Mouse (Mus musculus) layer of hippocampus, adult 11-12 months (tissue): ENCODE measurements at regions not wholly inside any gene's neighbourhood (a gene's known extent, or its start where the extent isn't known, plus 50 kb on each side); places are given as distances from the start of the nearest gene placed in this dataset.

Experiments
- DNase-seq: peaks from one replicate; pipeline ENCODE4 v3.0.0; 2022; ENCODE audit warnings: low spot score

DNA sequence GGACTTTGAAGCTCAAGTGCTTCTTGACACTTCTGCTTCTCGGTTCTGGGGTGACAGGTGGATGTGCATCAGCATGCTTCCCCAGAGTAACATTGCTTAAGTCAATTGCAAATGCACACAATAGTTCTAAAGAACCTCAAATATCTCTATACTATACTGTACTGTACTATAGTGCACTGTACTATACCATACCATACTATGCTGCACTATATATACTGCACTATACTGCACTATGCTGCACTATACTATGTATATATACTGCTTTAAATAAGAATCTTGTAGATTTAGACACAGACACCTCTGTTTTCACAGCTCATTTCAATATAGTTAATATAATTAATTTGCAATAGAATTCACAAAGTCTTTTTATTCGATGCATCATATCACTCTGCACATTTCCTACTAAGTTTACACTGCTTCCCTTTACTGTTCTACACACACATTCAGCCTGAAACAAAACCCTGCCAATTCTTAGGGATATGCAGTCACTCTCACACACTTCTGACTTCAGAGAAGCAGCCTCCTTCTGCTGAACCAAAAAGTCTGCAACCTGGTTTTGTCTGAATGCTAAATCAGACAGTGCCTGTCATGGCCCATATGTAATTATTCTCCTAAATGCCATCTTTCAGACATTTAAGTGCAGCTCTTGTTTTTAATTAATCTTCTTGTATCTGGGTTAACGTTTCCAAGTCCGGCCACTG lies 570.8 kb upstream of the Map3k7 start:
- DNase-seq, result no peak

DNA sequence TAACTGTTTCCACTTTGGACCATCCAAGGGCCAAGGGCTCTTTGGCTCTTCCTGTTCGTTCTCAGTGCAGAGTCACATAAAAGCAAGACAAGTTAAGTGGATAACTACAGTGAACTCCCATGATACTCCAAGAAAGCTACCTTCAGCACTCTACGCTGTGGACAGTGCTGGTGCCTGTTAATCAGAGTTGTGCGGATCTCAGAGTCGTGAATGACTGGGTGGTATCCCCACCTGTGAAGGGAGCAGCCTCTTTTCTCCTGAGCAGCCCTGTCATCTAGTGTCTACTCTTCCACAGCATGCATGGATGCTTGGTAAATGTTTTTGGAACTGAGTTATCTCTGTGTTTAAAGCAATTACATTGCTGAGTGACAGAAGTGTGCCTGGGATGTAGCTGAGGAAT lies 568.4 kb upstream of the Map3k7 start:
- DNase-seq, result no peak

GRCm38 (mm10) chr4:31403976-31404375 lies 559.9 kb upstream of the Map3k7 start:
- no peak for DNase-seq

GRCm38 (mm10) chr4:31404840-31405714 lies 558.8 kb upstream of the Map3k7 start:
- DNase-seq, result no peak

DNA sequence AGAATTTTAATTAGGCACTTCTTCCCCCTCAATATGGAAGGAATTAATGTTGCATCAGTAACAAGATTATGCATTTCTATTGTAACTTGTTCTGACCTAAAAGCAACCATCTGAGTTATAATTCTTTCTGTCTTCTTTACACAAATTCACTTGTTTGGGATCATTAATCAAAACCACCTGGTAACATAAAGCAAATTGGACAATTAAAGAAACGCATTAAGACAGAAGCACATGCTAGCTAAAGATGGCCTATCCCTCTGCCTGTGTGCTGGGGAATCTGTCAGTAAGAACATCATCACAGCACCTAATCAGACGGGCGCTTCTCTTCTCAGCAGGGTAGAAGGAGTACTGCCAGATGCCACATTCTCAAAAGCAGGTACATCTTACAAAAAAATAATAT lies 553.7 kb upstream of the Map3k7 start:
- no peak for DNase-seq

DNA sequence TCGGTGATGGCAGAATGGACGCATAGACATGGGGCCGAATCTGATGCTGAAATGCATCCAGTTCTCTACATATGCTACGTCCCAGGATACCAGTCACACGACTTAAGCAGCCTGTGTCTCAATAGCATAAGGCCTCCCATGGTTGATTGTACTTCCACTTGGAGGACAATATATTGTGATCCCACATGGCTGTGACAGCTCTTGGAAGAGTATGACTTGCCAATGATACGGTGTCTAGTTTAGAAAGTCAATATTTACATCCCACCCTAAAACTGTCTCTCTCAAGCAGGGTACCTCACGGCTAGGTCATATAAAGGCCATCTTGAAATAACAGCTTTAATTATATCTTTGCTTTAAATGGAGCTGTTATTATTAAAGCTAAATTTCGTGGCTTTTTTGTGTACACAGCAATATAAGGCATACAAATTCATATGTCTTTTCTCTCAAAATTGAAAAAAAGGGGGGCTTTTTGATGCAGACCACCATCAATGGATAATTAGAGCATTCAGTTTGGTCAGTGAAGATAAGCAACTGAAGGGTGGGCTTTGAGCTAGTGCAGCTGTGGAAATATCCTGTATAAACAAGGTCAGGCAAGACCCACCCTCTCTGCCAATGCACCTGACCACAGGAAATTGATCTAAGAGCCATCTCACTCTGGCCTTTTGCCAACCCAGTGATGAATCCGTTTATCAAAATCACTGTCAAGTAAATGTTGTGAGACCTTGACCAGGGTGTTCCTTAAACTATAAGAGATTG lies 551.9 kb upstream of the Map3k7 start:
- DNase-seq, result no peak

- DNase-seq, result no peak
Measured at GRCm38 (mm10) chr4:31417161-31417560, 546.7 kb upstream of the Map3k7 start.

GRCm38 (mm10) chr4:31419240-31419639 lies 544.7 kb upstream of the Map3k7 start:
- peak; percentile 65 for DNase-seq

- DNase-seq, result no peak
Measured at GRCm38 (mm10) chr4:31420167-31420566, 543.7 kb upstream of the Map3k7 start.

DNA sequence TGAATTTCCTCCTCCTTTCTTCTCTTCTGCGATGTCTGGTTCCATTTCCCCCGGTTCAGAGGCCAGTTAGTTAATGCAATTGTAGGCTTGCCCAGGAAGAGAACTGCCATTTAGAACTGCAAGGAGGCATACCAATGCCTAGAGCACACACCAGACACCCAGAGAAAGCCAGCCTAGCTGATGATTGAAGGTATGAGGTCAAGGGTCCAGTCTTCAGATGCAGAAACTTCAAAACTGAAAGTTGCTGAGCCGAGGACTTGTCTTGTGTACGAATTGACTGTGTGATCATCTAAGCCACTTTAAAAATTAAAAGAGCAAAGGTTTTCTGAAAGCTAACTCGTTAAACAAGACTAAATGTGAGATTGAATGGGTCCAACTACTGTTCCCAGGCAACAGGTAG lies 542.5 kb upstream of the Map3k7 start:
- DNase-seq, result no peak

DNA sequence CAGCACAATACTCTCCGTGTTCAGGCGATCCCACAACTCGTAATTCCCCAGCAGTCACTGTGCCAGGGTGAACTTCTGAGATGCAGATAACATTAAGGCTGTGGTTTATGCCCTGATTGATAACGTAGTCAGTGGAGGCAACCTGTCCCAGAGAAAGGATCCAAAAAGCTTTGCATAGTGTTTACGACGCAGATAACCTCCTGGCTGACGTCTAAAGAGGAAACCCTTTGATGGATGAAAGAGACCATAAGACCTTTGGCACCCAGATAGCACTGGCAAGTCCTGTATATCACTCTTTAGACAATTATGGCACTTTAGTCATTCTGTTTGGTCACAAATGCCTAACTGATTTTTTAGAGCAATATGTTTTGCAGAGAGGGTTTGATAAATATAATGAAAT lies 538.8 kb upstream of the Map3k7 start:
- no peak for DNase-seq

DNA sequence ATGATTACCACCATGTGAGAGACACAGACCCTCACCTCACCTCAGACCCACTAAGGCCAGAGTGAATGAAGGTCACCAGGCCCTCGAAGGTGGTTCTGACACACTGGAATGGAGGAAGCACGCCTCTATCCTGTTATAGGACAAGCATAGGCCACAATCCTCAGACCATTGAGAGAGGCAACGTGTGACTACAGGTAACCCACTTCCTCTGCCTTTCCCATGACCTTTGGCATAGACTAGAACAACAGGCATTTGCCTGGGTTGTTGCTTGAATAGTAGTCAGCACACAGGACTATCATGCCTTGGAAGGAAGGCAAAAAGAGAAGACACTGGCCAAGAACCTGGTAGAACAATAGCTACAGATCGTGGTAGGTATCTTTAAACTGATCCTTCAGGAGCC lies 538.2 kb upstream of the Map3k7 start:
- no peak for DNase-seq

- DNase-seq, result no peak
Measured at GRCm38 (mm10) chr4:31426169-31427030, 537.5 kb upstream of the Map3k7 start.

DNA sequence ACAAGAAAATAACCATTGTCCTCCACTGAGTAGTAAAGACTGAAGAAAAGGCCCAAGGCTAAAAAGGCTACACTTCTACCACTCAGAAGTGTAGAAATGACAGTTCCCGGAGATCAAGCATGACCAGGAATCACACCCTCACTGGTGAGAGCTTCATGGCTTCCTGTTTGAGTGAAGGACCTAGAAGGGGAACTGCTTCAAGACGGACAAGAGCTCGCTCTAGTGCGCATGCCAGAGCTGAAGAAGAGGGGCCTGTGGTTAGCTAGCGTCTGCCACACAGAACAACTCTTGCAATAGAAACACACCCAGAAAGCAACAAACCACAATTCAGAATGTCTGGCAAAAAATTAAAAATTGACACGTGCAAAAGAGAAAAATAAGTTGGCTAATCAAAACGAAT lies 530.0 kb upstream of the Map3k7 start:
- no peak for DNase-seq

DNA sequence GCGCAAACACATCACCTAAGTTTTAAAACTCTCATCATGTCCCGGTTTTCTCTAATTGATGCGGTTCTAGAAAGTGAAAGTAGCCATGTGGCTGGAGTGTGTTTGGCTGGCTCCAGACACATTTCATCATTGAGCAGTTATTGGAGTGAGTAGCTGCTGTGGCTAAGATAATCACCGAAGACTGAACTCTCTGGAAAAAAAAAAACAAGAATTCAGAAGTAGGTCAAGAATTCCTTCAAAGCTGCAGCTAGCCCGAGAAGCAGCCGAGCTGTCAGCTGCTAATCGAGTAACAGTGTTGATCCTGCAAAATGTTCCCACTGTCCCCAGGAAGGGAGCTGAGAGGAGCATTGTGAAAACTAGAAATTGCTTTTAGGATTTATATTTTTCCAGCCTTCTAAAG lies 509.0 kb upstream of the Map3k7 start:
- DNase-seq, result no peak

DNA sequence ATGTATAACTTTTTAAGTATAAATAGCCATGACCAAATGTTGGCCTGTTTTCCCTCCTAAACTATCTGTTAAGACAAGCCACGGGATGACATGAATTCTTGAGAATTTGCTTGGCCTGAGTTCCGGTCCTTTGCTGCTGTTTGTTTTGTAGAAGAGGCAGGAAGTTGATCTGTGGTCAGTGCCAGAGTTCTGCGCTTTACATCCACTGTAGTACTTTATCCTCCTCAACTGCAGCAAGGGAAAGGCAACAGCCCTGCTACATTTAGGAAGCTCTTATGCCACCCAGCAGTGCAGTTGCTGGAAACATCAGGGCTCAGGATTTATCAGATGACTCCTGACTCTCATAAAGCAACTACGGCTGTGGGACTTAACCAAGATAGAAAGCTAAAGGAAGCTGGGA lies 508.4 kb upstream of the Map3k7 start:
- DNase-seq, result no peak

- DNase-seq, result no peak
Measured at GRCm38 (mm10) chr4:31462456-31462855, 501.4 kb upstream of the Map3k7 start.

GRCm38 (mm10) chr4:31463130-31463698 lies 500.7 kb upstream of the Map3k7 start:
- no peak for DNase-seq

- no peak for DNase-seq
Measured at GRCm38 (mm10) chr4:31468306-31468705, 495.6 kb upstream of the Map3k7 start.

DNA sequence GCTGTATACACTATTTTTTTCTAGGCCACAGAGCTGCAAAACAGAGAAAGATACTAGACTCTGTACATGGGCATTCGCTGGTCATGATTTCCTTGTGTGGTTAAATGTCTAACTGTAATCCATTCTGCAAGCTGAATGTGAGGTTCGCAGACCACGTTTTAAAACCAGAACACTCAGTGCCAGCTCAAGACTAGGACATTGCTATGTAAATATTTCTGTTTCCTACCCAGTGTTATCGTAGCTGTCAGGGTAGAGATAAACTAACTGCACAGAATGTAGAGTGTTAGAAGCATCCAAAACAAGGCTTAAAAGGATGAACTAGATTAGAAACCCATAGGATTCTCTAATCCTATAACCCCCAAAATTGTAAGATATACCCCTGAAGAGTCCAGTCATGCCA lies 494.1 kb upstream of the Map3k7 start:
- DNase-seq, result no peak

DNA sequence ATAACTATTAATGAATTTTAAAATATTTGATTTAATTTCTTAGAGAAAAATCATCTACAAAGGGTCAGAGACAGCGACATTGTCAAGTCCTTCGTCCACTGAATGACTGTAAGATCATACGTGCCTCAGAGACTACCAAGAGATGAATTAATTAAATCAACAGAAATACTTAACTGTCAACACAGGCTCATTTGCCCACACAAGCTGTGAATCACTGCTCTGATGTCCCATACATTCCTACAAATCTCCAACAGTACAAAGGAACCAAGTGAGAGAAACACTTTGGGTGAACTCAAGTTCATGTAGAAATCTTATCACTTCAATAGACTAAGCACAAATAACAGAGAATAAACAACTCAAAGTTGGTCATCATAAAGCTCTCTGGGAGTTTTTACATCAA lies 471.4 kb upstream of the Map3k7 start:
- no peak for DNase-seq
